Mouse (Mus musculus) neural tube, embryonic 12.5 days (tissue): ENCODE data around the gene Rexo5. TPM values are rescaled to one million over a fixed set of nuclear protein-coding genes. Genes with fewer than 3 reads are reported as not detected.

ENCODE experiments used
- ATAC-seq: fragments of 200-750 bp; cut with Nextera tagmentation; 2 replicates; pipeline ENCODE4 v1.8.0; 2017; ENCODE audit warnings: low read depth, mild to moderate bottlenecking, moderate TSS enrichment, moderate library complexity; ENCODE audit not compliant: low FRiP score
- H3K27ac ChIP-seq: fragments of 300-500 bp; sonication (generic); 2 replicates; pipeline ENCODE4 v1.5.1; 2016
- H3K27me3 ChIP-seq: fragments of 300-500 bp; sonication (generic); replicated peaks from 2 replicates; pipeline ENCODE4 v1.6.1; 2016; ENCODE audit warnings: mild to moderate bottlenecking
- H3K36me3 ChIP-seq: fragments of 300-500 bp; sonication (generic); 2 replicates; pipeline ENCODE4 v1.6.1; 2016; ENCODE audit warnings: mild to moderate bottlenecking
- H3K4me1 ChIP-seq: fragments of 300-500 bp; sonication (generic); 2 replicates; pipeline ENCODE4 v1.6.1; 2016
- H3K4me2 ChIP-seq: fragments of 300-500 bp; sonication (generic); replicated peaks from 2 replicates; pipeline ENCODE4 v1.6.1; 2016; ENCODE audit warnings: mild to moderate bottlenecking
- H3K4me3 ChIP-seq: fragments of 300-500 bp; sonication (generic); 2 replicates; pipeline ENCODE4 v1.5.1; 2016
- H3K9ac ChIP-seq: fragments of 300-500 bp; sonication (generic); 2 replicates; pipeline ENCODE4 v1.6.1; 2016; ENCODE audit warnings: mild to moderate bottlenecking
- H3K9me3 ChIP-seq: fragments of 300-500 bp; sonication (generic); 2 replicates; pipeline ENCODE4 v1.6.1; 2016; ENCODE audit warnings: mild to moderate bottlenecking
- WGBS: fragments of 180-500 bp; shearing (Covaris S2); methylation state at CpG from one replicate; pipeline ENCODE4 v1.1.7; 2016; 5-methylcytosine and 5-hydroxymethylcytosine counted together
- polyA plus RNA-seq: library from polyadenylated mRNA; unstranded; fragments of >200 nt; fragmentation: Nextera tagmentation; extraction: Ambion mirVana; gene quantifications from 2 replicates; pipeline ENCODE4 v1.2.1, GENCODE M21; 2016

The Rexo5 gene
- polyA plus RNA-seq, 1 experiment from 2014 or later = 16.0 TPM

- ATAC-seq = no peak
- Histone ChIP-seq H3K9ac (no peak overlapping the region), H3K4me3 (no peak overlapping the region), H3K27ac (no peak overlapping the region), H3K4me2 (no peak overlapping the region), H3K4me1 (no peaks in the 10 kb centered on the region), H3K36me3 (peaks cover 7% of the 10 kb centered on the region; the same call in 1 of the 2 replicates), H3K9me3 (no peaks in the 10 kb centered on the region), H3K27me3 (no peaks in the 10 kb centered on the region)
- 96% methylated on average over 2 of the region's 2 CpGs for WGBS
These were observed 53.6 kb downstream of the Rexo5 start for GRCm38 (mm10) chr7:119847396-119847795.

GRCm38 (mm10) chr7:119849096-119849495, 55.3 kb downstream of the Rexo5 start:
- Histone ChIP-seq H3K36me3 (peaks cover 10% of the 10 kb centered on the region; the same call in 1 of the 2 replicates), H3K4me1 (no peaks in the 10 kb centered on the region), H3K9ac (no peak overlapping the region), H3K9me3 (no peaks in the 10 kb centered on the region), H3K4me3 (no peak overlapping the region), H3K4me2 (no peak overlapping the region), H3K27me3 (no peaks in the 10 kb centered on the region), H3K27ac (no peak overlapping the region)
- ATAC-seq = no peak
- 3% methylated on average over 1 of the region's 1 CpGs for WGBS

- Histone ChIP-seq H3K27ac (no peak overlapping the region), H3K4me3 (no peak overlapping the region), H3K9me3 (no peaks in the 10 kb centered on the region), H3K36me3 (peaks cover 6% of the 10 kb centered on the region; the same call in 1 of the 2 replicates), H3K9ac (no peak overlapping the region), H3K27me3 (no peaks in the 10 kb centered on the region), H3K4me2 (no peak overlapping the region), H3K4me1 (no peaks in the 10 kb centered on the region)
- ATAC-seq = no peak
- WGBS = 84% methylated on average over 5 of the region's 5 CpGs
These were observed 56.9 kb downstream of the Rexo5 start for GRCm38 (mm10) chr7:119850737-119851136.

- Histone ChIP-seq H3K27ac (no peak overlapping the region), H3K4me3 (no peak overlapping the region), H3K9ac (no peak overlapping the region), H3K4me2 (no peak overlapping the region), H3K27me3 (no peaks in the 10 kb centered on the region), H3K4me1 (no peaks in the 10 kb centered on the region), H3K9me3 (no peaks in the 10 kb centered on the region), H3K36me3 (peaks cover 7% of the 10 kb centered on the region; the same call in 1 of the 2 replicates)
- no peak for ATAC-seq
These were observed 58.7 kb downstream of the Rexo5 start for GRCm38 (mm10) chr7:119852494-119852893.

GRCm38 (mm10) chr7:119853186-119853585, 59.4 kb downstream of the Rexo5 start:
- Histone ChIP-seq H3K36me3 (peaks cover 12% of the 10 kb centered on the region; the same call in 1 of the 2 replicates), H3K9me3 (no peaks in the 10 kb centered on the region), H3K9ac (no peak overlapping the region), H3K4me3 (no peak overlapping the region), H3K4me2 (no peak overlapping the region), H3K4me1 (no peaks in the 10 kb centered on the region), H3K27me3 (no peaks in the 10 kb centered on the region), H3K27ac (no peak overlapping the region)
- WGBS = 84% methylated on average over 1 of the region's 1 CpGs
- ATAC-seq = no peak

- WGBS = 98% methylated on average over 2 of the region's 2 CpGs
- no peak overlapping the region for H3K4me3 ChIP-seq
- no peak for ATAC-seq
- no peak overlapping the region for H3K9ac ChIP-seq
- no peaks in the 10 kb centered on the region for H3K27me3 ChIP-seq
- no peaks in the 10 kb centered on the region for H3K4me1 ChIP-seq
- no peaks in the 10 kb centered on the region for H3K9me3 ChIP-seq
- no peak overlapping the region for H3K27ac ChIP-seq
- no peak overlapping the region for H3K4me2 ChIP-seq
- H3K36me3 ChIP-seq = peaks cover 19% of the 10 kb centered on the region
These were observed 60.6 kb downstream of the Rexo5 start for GRCm38 (mm10) chr7:119854362-119854761.

- H3K36me3 ChIP-seq = peaks cover 22% of the 10 kb centered on the region
These were observed 61.2 kb downstream of the Rexo5 start for GRCm38 (mm10) chr7:119855031-119855430.

GRCm38 (mm10) chr7:119859476-119859875, 65.7 kb downstream of the Rexo5 start:
- Histone ChIP-seq H3K9ac (no peak overlapping the region), H3K4me1 (peaks cover 12% of the 10 kb centered on the region), H3K4me2 (no peak overlapping the region), H3K4me3 (no peak overlapping the region), H3K27ac (no peak overlapping the region), H3K36me3 (peaks cover 19% of the 10 kb centered on the region), H3K9me3 (no peaks in the 10 kb centered on the region), H3K27me3 (no peaks in the 10 kb centered on the region)
- no peak for ATAC-seq
- WGBS = 79% methylated on average over 6 of the region's 6 CpGs

More at GRCm38 (mm10) chr7:119855031-119855430, 61.2 kb downstream of the Rexo5 start:
- no peaks in the 10 kb centered on the region for H3K27me3 ChIP-seq
- no peaks in the 10 kb centered on the region for H3K4me1 ChIP-seq
- no peak overlapping the region for H3K4me2 ChIP-seq
- no peak overlapping the region for H3K9ac ChIP-seq
- H3K4me3 ChIP-seq = no peak overlapping the region
- no peaks in the 10 kb centered on the region for H3K9me3 ChIP-seq
- H3K27ac ChIP-seq = no peak overlapping the region
- ATAC-seq = no peak

- WGBS = 86% methylated on average over 3 of the region's 3 CpGs
- no peak overlapping the region for H3K9ac ChIP-seq
- H3K27ac ChIP-seq = no peak overlapping the region
These were observed 66.3 kb downstream of the Rexo5 start for GRCm38 (mm10) chr7:119860116-119860515.

GRCm38 (mm10) chr7:119860554-119860953, 66.7 kb downstream of the Rexo5 start:
- Histone ChIP-seq H3K4me1 (peaks cover 12% of the 10 kb centered on the region), H3K9me3 (no peaks in the 10 kb centered on the region), H3K27ac (no peak overlapping the region), H3K36me3 (peaks cover 19% of the 10 kb centered on the region), H3K9ac (no peak overlapping the region), H3K27me3 (no peaks in the 10 kb centered on the region), H3K4me3 (no peak overlapping the region), H3K4me2 (no peak overlapping the region)
- WGBS = 86% methylated on average over 2 of the region's 2 CpGs
- no peak for ATAC-seq

More at GRCm38 (mm10) chr7:119860116-119860515, 66.3 kb downstream of the Rexo5 start:
- Histone ChIP-seq H3K27me3 (no peaks in the 10 kb centered on the region), H3K36me3 (peaks cover 19% of the 10 kb centered on the region), H3K4me3 (no peak overlapping the region), H3K4me2 (no peak overlapping the region), H3K9me3 (no peaks in the 10 kb centered on the region), H3K4me1 (peaks cover 12% of the 10 kb centered on the region)
- ATAC-seq = no peak

GRCm38 (mm10) chr7:119860971-119861334, 67.1 kb downstream of the Rexo5 start:
- Histone ChIP-seq H3K4me1 (peaks cover 12% of the 10 kb centered on the region), H3K4me3 (no peak overlapping the region), H3K27ac (no peak overlapping the region), H3K4me2 (no peak overlapping the region), H3K9ac (no peak overlapping the region), H3K36me3 (peaks cover 19% of the 10 kb centered on the region), H3K27me3 (no peaks in the 10 kb centered on the region), H3K9me3 (no peaks in the 10 kb centered on the region)
- no peak for ATAC-seq

GRCm38 (mm10) chr7:119861335-119862091, 67.7 kb downstream of the Rexo5 start:
- ATAC-seq = peak; percentile 81
- Histone ChIP-seq H3K4me3 (no peak overlapping the region), H3K9me3 (no peaks in the 10 kb centered on the region), H3K27ac (peak overlapping the region; percentile 42; the same call in 1 of the 2 replicates), H3K36me3 (peaks cover 19% of the 10 kb centered on the region), H3K9ac (no peak overlapping the region; the same call in 1 of the 2 replicates), H3K4me2 (no peak overlapping the region), H3K4me1 (peaks cover 12% of the 10 kb centered on the region), H3K27me3 (no peaks in the 10 kb centered on the region)
- 30% methylated on average over 6 of the region's 6 CpGs for WGBS

- H3K36me3 ChIP-seq = peaks cover 19% of the 10 kb centered on the region
- no peaks in the 10 kb centered on the region for H3K9me3 ChIP-seq
- no peaks in the 10 kb centered on the region for H3K27me3 ChIP-seq
- H3K4me3 ChIP-seq = no peak overlapping the region
- no peak overlapping the region for H3K9ac ChIP-seq
- H3K4me1 ChIP-seq = peaks cover 12% of the 10 kb centered on the region
- WGBS = 35% methylated on average over 1 of the region's 1 CpGs
- peak; percentile 42; the same call in 1 of the 2 replicates for ATAC-seq
- no peak overlapping the region for H3K4me2 ChIP-seq
- H3K27ac ChIP-seq = no peak overlapping the region
These were observed 68.4 kb downstream of the Rexo5 start for GRCm38 (mm10) chr7:119862167-119862566.
